Mouse (Mus musculus) embryonic facial prominence, embryonic 11.5 days (tissue): Measurements from ENCODE around the gene Foxf1. TPM values are rescaled to one million over a fixed set of nuclear protein-coding genes. Genes with fewer than 3 reads are reported as not detected.

Experiments
- ATAC-seq: fragments of 200-750 bp; cut with Nextera tagmentation; replicated peaks from 2 replicates; pipeline ENCODE4 v1.8.0; 2017; ENCODE audit warnings: low read depth; ENCODE audit not compliant: insufficient number of reproducible peaks, low FRiP score, low TSS enrichment
- DNase-seq: peaks from one replicate; pipeline ENCODE4 v3.0.0-alpha.2; 2015; ENCODE audit warnings: low spot score
- H3K27ac ChIP-seq: fragments of 300-500 bp; sonication (generic); replicated peaks from 2 replicates; pipeline ENCODE4 v1.5.1; 2014; ENCODE audit warnings: mild to moderate bottlenecking, low read depth, low read length, control low read depth
- H3K27me3 ChIP-seq: fragments of 300-500 bp; sonication (generic); 2 replicates; pipeline ENCODE4 v1.6.1; 2014; ENCODE audit warnings: mild to moderate bottlenecking, low read length, moderate library complexity, mixed read lengths; ENCODE audit not compliant: control insufficient read depth, insufficient read depth
- H3K36me3 ChIP-seq: fragments of 300-500 bp; sonication (generic); replicated peaks from 2 replicates; pipeline ENCODE4 v1.6.1; 2014; ENCODE audit warnings: low read depth, mild to moderate bottlenecking, low read length, moderate library complexity, mixed read lengths; ENCODE audit not compliant: control insufficient read depth, insufficient read depth
- H3K4me1 ChIP-seq: fragments of 300-500 bp; sonication (generic); 2 replicates; pipeline ENCODE4 v1.6.1; 2014; ENCODE audit warnings: low read length, mixed read lengths; ENCODE audit not compliant: control insufficient read depth, insufficient read depth
- H3K4me2 ChIP-seq: fragments of 300-500 bp; sonication (generic); 2 replicates; pipeline ENCODE4 v1.6.1; 2014; ENCODE audit warnings: low read depth, mild to moderate bottlenecking, control low read depth, low read length, moderate library complexity
- H3K4me3 ChIP-seq: fragments of 300-500 bp; sonication (generic); 2 replicates; pipeline ENCODE4 v1.5.1; 2014; ENCODE audit warnings: low read depth, low read length, control low read depth
- H3K9ac ChIP-seq: fragments of 300-500 bp; sonication (generic); replicated peaks from 2 replicates; pipeline ENCODE4 v1.6.1; 2014; ENCODE audit warnings: mild to moderate bottlenecking, control low read depth, low read length
- H3K9me3 ChIP-seq: fragments of 300-500 bp; sonication (generic); replicated peaks from 2 replicates; pipeline ENCODE4 v1.6.1; 2016; ENCODE audit warnings: mild to moderate bottlenecking, low read length, inconsistent platforms, mixed read lengths; ENCODE audit not compliant: control insufficient read depth
- WGBS: fragments of 180-500 bp; shearing (Covaris S2); extraction: QIAGEN DNeasy Blood & Tissue Kit; methylation state at CpG from one replicate; pipeline ENCODE4 v1.1.7; 2014; 5-methylcytosine and 5-hydroxymethylcytosine counted together
- polyA plus RNA-seq: library from polyadenylated mRNA; unstranded; fragments of >200 nt; fragmentation: Nextera tagmentation; extraction: Ambion mirVana; gene quantifications from 2 replicates; pipeline ENCODE4 v1.2.1, GENCODE M21; 2014

Foxf1 gene
- polyA plus RNA-seq, 1 experiment from 2014 or later: 19.6 TPM

DNA sequence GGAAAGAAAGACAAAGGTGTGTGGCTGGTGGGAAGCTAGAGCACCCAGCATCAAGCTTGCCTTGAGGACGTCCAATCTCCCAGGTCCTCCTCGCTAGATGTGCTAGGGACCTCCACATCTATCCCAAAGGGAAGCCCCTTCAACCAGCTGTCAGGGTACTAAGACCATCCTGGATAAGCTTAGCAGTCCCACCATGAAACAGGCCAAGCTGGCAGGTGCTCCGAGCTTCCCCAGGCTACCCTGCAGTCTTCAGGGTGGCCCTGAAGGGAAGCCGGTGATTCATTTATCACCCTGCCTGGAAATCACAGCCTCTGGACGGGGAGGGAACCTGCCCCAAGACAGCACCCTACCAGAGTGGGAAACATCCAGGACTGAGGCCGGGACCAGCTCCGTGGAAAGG, 7.6 kb upstream of the Foxf1 start:
- H3K9ac ChIP-seq: no peak overlapping the region
- no peaks in the 10 kb centered on the region for H3K36me3 ChIP-seq
- 9% methylated on average over 7 of the region's 7 CpGs for WGBS
- no peak for ATAC-seq
- H3K27me3 ChIP-seq: peaks cover 87% of the 10 kb centered on the region
- H3K4me3 ChIP-seq: no peak overlapping the region
- no peaks in the 10 kb centered on the region for H3K9me3 ChIP-seq
- H3K4me2 ChIP-seq: no peak overlapping the region
- DNase-seq: no peak
- H3K27ac ChIP-seq: no peak overlapping the region
- H3K4me1 ChIP-seq: peaks cover 9% of the 10 kb centered on the region; the same call in 1 of the 2 replicates

DNA sequence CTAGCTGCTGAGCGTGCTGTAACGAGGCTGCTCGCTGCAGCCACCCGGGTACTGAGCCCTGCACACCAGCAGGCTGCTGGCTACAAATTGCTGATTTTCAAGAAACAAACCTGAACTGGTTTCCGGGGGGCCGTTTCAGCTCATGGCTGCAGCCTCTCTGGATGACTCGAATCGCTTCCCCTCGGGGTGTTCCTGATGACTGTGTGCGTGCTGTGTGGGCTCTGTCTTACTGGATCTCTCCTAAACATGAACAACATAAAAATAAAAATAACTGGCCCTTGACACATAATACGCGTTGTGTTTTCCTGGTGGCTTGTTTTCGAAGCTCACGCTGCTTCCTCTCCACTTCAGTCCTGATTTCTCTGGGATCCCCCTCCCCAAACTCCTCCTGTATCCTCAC, 5.5 kb upstream of the Foxf1 start:
- H3K4me1 ChIP-seq: peaks cover 9% of the 10 kb centered on the region
- no peaks in the 10 kb centered on the region for H3K9me3 ChIP-seq
- no peak for DNase-seq
- no peaks in the 10 kb centered on the region for H3K36me3 ChIP-seq
- peaks cover 90% of the 10 kb centered on the region for H3K27me3 ChIP-seq
- WGBS: 4% methylated on average over 14 of the region's 14 CpGs
- H3K27ac ChIP-seq: no peak overlapping the region
- H3K9ac ChIP-seq: no peak overlapping the region
- no peak for ATAC-seq
- H3K4me3 ChIP-seq: no peak overlapping the region
- no peak overlapping the region for H3K4me2 ChIP-seq

DNA sequence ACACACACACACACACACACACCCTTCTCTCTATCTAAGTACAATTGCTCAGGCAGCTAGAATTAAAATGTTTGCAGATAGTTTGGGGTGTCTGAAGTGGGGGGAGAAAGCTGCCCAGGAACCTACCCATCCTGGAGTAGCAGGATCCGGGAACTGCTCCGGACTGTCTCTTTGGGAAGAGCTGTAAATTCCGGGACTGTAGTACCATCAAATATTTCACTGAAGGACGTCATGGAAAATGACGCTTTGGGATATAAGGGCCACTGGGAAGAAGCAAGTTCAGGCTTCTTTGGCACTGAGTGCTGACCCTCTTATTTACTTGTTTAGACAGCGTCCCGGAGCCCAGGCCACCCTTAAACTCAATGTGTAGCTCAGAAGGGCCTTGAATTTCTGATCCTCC, 5.0 kb upstream of the Foxf1 start:
- Histone ChIP-seq H3K4me3 (no peak overlapping the region), H3K27ac (no peak overlapping the region), H3K4me2 (no peak overlapping the region), H3K9ac (no peak overlapping the region), H3K36me3 (no peaks in the 10 kb centered on the region), H3K27me3 (peaks cover 89% of the 10 kb centered on the region), H3K9me3 (no peaks in the 10 kb centered on the region), H3K4me1 (peaks cover 9% of the 10 kb centered on the region)
- ATAC-seq: no peak
- DNase-seq: no peak
- WGBS: 3% methylated on average over 7 of the region's 7 CpGs

DNA sequence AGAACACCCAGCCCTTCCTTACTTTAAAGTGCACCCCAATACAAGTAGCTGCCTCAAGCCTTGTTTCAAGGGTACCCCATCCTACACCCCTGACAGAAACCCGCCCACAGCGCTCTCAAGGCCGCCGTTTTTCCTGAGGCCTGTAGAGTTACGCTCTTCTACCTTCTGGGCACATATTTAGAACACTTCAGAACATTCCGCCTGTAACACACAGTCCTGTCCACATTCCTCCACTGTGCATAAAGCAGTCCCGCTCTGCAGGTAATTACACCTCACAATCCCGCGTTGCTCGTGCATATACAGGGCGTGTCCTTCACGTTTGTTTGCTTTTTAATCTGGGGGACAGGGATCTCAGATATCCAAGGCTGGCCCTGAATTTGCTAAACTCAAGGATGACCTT, 4.2 kb upstream of the Foxf1 start:
- Histone ChIP-seq H3K4me2 (peak overlapping the region; percentile 5), H3K9me3 (no peaks in the 10 kb centered on the region), H3K4me1 (peaks cover 9% of the 10 kb centered on the region), H3K9ac (no peak overlapping the region; the same call in 1 of the 2 replicates), H3K36me3 (no peaks in the 10 kb centered on the region), H3K27me3 (peaks cover 88% of the 10 kb centered on the region), H3K4me3 (no peak overlapping the region), H3K27ac (no peak overlapping the region)
- WGBS: 3% methylated on average over 12 of the region's 12 CpGs
- DNase-seq (peak; percentile 21), ATAC-seq (no peak)

DNA sequence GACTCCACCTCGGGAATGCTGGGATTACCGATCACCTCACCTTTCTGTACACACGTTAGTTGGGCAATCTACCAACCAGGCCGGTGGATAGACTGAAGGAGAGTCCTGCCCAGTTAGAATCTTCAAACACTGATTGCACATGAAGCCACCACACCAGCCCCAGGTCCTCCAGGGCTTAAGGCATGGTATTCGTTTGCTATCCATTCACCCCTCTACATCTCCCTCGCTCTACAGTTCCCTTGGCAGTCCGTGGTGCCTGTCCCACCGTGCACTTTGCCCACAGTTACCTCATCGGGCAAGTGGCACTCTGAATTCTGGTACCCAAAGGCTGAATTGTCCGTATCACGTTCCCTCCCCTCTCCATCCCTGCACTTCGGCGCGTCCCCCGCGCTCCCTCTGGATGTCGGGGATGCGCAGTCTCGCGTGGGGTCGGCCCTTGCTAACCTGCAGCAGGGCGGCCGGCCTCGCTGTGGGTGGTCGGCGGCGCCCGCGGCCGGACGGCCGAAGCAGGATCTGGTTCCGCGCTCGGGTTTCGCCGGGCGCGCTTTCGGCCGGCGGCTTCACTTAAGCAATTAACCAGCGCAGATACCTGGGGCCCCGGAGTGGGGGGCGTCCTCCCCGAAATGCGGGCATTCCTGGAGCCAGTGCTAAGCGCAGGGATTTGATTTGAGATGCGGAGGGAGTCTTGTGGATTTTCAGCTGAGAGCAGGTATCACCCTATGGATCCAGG, 3.7 kb upstream of the Foxf1 start:
- Histone ChIP-seq H3K4me1 (peaks cover 9% of the 10 kb centered on the region), H3K9me3 (no peaks in the 10 kb centered on the region), H3K27me3 (peaks cover 91% of the 10 kb centered on the region), H3K36me3 (no peaks in the 10 kb centered on the region), H3K9ac (peak overlapping the region; percentile 37), H3K27ac (no peak overlapping the region), H3K4me2 (peak overlapping the region; percentile 42), H3K4me3 (peak overlapping the region; percentile 25)
- under 1% methylated on average over 49 of the region's 49 CpGs for WGBS
- ATAC-seq (no peak), DNase-seq (peak; percentile 52)

DNA sequence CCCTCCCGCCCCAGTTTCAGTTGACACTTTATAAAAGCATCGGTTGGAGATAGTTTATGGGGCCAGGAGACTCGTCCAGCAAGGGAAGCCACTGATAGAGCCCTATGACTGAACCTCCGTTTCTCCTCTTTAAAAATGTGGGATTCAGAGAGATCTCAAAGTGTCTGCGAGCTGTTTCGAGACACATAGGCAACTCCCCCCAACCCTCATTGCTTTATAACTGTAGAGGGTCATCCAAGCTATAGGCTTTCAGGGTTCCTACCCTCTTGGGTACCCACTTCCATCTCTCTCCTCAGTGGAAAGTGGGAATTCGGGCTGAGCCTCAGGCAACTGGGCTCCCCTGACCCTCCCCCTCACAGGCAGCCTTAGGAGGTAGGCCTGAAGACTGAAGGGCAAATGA, 2.8 kb upstream of the Foxf1 start:
- ATAC-seq (no peak), DNase-seq (no peak)
- 3% methylated on average over 7 of the region's 7 CpGs for WGBS
- H3K27ac ChIP-seq: no peak overlapping the region
- H3K36me3 ChIP-seq: no peaks in the 10 kb centered on the region
- H3K27me3 ChIP-seq: peaks cover 92% of the 10 kb centered on the region
- peak overlapping the region; percentile 14; the same call in 1 of the 2 replicates for H3K9ac ChIP-seq
- H3K4me2 ChIP-seq: peak overlapping the region; percentile 11; the same call in 1 of the 2 replicates
- H3K4me3 ChIP-seq: peak overlapping the region; percentile 7; the same call in 1 of the 2 replicates
- no peaks in the 10 kb centered on the region for H3K9me3 ChIP-seq
- peaks cover 9% of the 10 kb centered on the region for H3K4me1 ChIP-seq

DNA sequence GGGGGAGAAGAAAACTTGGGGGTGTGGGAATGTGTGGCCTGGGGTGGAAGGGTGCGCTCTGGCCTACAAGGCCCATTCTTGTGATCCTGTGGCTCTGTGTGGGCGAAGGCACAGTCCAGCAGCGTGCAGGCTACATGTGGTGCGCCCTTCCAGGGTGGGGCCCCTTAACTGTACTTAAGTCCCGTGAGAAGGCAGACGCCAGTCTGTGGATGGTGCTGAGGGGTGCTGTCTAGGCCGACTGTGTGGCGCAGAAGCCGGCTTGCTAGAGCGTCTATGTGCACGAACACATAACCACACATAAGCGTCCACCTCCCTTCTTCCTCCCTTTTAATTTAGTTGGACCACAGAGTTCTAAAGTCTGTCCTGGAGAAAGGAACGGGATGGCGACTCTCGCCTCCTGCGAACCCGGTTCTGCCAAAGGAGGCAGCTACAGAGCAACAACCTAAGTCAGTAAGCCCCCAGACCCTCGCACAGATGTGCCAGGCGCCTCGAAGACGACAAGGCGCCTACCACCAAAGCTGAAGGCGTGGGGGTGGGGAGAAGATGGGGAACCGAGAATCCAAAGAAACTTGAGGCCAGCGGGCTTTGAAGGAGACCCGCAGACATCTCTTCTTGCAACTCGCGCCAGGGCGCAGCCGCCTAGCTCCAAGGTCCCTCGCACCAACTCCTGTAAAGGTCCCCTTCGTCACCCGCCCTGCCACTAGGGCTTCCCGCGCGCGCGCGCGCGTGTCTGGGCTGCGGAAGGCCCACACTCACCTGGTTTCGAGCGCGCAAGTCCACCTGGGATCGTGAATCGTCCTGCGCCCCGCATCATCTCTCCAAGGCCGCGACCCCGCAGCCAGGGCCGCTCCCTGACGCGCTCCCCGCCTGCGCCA, 1.7 kb upstream of the Foxf1 start:
- Histone ChIP-seq H3K9ac (peak overlapping the region; percentile 65), H3K36me3 (no peaks in the 10 kb centered on the region), H3K9me3 (no peaks in the 10 kb centered on the region), H3K27ac (peak overlapping the region; percentile 66; the same call in 1 of the 2 replicates), H3K27me3 (peaks cover 90% of the 10 kb centered on the region), H3K4me1 (peaks cover 9% of the 10 kb centered on the region), H3K4me3 (peak overlapping the region; percentile 58), H3K4me2 (peak overlapping the region; percentile 97)
- 1% methylated on average over 57 of the region's 57 CpGs for WGBS
- peak; percentile 54 for DNase-seq
- ATAC-seq: no peak
